Mouse (Mus musculus): ENCODE measurements at regions not wholly inside any gene's neighbourhood (a gene's known extent, or its start where the extent isn't known, plus 50 kb on each side); places are given as distances from the start of the nearest gene placed in this dataset.

DNA sequence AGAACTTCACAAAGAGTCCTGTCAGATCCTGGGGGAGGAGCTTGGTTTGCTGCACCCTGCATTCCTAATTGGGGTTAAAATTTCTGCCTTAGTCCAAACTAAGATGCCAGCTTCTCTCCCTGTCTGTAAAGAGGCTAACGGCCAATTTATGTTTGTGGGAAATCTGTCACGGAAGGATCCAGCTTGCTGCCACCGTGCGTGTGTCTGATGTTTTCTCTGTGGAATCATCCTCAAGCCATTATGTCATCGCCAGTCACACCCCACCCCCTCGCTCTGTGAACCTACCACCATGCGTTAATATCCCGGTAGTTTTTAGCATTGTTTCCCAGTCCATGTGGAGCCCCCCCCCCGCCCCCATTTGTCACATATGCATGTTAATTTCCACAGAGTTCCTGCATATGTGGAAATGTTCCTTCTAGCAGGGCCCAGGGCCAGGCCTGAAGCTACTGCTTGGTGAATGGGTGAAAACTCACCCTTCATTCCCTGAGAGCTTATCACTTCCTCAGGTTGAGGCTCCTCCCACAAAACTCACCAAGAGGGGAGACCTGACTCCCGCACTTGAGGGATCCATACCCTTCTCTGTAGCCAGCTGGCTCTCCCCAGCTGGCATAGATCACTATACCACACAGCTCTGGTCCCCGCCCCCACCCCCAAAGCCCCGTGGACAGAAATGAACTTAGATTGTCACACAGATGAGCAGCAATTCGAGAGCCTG lies 233.4 kb downstream of the Bcl11b start:
- peak; percentile 33 for DNase-seq

DNA sequence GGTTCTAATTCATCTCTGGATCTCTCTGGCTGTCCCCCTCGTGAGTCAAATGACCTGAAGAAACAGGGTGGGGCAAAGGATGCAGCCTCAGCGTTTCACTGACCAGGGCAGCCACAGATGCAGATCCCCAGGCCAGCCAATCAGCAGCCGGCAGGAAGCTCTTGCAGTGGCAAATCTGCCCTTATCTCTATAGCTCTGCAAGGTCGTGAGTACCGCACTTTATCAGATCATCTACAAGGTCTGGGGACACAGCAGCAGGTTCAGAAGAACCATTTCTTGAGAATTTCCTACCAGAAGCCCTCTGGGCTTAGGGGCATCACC lies 232.9 kb downstream of the Bcl11b start:
- DNase-seq, result no peak

- DNase-seq, result no peak
Measured at GRCm38 (mm10) chr12:107771325-107771724, 232.1 kb downstream of the Bcl11b start.

- no peak for DNase-seq
Measured at GRCm38 (mm10) chr12:107771809-107772208, 231.6 kb downstream of the Bcl11b start.

- DNase-seq, result no peak
Measured at GRCm38 (mm10) chr12:107778046-107778445, 225.4 kb downstream of the Bcl11b start.

GRCm38 (mm10) chr12:107779306-107780057 lies 223.9 kb downstream of the Bcl11b start:
- no peak for DNase-seq

DNA sequence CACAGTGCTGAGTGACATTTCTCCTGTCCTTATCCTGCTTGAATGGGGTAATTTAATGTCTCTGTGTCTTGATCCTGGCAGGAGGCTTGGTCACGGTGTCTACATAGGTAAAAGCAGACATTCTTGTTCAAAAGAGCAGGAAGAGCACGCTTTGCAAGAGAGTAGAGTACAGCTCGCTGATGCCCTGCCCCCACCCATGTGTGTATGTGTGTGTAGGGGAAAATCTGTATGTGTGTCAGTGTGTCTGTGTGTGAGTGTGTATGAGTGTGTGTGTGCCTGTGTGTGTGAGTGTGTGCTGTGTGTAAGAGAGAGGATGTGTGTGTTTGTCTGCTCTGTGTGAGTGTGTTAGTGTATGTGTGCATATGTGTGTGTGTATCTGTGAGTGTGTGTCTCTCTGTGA lies 221.3 kb downstream of the Bcl11b start:
- no peak for DNase-seq

- no peak for DNase-seq
Measured at GRCm38 (mm10) chr12:107783831-107784230, 219.6 kb downstream of the Bcl11b start.

DNA sequence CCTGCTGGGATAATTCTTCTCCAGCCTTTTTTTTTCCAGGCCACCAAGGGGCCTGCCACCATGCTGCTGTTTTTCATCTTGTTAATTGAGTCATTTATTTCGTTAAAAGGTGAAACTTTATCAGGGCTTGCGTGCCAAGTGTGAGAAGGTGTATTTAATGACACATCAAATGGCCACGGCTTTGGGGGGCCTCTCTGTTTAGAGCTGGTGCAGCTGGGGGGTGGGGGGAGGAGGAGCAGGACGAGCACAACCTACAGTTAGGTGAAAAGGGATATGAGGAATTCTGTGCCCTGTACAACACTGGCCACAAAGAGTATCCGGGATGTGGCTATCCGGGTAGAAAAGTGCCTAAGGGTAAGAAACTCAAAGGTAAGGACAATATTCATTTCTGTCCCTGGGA lies 213.6 kb downstream of the Bcl11b start:
- DNase-seq, result no peak

DNA sequence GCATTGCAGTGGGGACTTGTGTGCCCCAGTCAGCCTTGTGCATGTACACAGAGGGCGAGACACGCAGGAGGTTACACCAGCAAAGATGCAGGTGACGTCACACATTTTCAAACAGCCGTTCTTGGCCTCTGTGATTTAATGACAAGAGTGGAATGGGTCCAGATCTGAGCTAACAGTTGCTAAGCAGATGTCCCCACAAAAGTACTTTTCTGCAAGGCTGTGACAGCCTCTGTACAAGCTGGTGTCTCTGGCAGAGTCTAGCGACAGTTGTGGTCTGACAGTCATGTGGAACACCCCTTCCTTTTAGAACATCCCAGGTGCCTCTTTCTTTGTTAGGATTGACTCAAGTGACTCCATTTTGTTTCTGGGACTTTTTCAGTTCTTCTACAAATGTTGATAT lies 203.1 kb downstream of the Bcl11b start:
- DNase-seq, result no peak

- peak; percentile 37 for DNase-seq
Measured at GRCm38 (mm10) chr12:107807634-107808033, 195.8 kb downstream of the Bcl11b start.

DNA sequence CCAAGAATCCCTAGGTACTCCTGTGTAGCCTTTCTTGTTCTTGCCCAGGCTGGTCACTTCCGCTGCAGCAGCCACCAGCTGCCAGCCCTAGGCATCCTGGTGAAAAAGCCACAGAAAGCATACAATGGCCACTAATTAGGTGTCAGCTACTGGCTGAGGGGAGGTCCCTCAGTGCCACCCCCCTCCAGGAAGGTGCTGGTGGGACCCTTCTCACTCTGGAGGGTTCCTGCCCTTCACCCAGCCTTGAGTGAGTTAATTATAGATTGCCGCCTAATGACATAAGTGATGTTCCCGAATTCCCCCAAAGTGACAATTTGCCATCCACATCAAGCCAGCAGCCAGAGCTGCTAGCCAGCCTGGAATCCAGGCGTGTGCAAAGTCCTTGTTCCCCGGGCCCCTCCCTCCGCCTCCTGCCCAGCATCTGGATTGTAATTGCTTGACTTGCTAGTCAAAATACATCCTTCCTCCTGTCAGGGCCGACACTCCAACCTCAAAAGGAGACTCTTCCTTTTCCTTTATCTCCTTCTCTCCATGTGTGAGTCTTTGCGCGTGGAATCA lies 195.2 kb downstream of the Bcl11b start:
- DNase-seq, result peak; percentile 54

GRCm38 (mm10) chr12:107811231-107811630 lies 192.2 kb downstream of the Bcl11b start:
- DNase-seq, result no peak

DNA sequence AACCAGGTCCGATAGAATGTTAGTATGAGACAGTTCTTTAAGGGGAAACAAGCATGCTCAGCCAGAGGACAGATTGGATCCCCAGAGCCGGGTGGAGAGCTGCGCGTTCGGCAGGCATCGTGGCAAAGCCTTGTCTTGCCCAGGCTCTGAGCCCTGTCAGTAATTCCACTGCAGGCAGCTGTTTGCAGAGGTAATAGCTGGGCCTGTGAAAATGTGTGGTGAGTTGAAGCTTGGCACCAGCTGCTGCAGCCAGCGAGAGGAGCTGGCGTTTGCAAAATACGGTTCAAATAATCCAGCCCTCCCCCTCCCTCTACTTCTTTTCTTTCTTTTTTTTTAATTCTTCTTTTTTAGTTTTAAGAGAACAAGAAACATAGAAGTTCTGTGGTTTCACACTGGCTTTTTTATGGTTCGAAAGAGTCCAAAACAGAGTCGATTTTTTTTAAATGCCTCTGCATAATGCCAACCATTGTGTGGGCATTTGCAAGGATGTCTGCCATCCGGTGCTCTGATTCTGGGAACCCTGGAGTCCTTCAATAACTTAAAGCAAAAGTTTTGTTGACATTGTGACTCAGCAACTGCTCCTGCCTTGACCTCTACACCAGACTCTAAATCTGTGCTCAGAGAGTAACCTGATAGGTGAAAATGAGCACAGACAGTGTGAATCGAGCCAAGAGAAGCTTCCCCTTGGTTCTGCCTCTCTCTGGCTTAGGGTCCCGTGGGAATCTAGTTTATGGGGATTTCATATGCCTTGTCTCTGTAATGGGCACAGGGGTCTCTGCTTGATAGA lies 190.7 kb downstream of the Bcl11b start:
- no peak for DNase-seq

- DNase-seq, result no peak
Measured at GRCm38 (mm10) chr12:107814926-107815325, 188.5 kb downstream of the Bcl11b start.

GRCm38 (mm10) chr12:107823768-107824394 lies 179.5 kb downstream of the Bcl11b start:
- DNase-seq, result no peak

GRCm38 (mm10) chr12:107825921-107826320 lies 177.5 kb downstream of the Bcl11b start:
- no peak for DNase-seq

- DNase-seq, result peak; percentile 31
Measured at GRCm38 (mm10) chr12:107831400-107832128, 171.8 kb downstream of the Bcl11b start.

DNA sequence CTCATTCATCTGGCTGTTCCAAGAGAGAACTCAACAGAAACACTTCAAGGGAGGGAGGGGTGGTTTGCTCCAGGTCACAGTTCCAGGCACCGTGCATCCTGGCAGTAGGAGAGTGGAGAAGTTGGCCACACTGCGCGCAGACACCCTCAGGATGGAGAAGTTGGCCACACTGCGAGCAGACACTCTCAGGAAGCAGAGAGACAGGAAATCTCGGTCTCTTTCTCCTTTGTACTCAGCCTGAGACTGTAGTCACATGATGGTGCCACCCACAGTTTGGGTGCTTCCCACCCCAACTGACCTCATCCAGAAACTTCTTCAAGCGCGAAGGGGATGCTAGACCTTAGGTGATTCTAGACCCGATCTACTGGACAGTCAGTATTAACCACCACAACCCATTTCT lies 170.4 kb downstream of the Bcl11b start:
- DNase-seq, result no peak

- DNase-seq, result no peak
Measured at GRCm38 (mm10) chr12:107834512-107834911, 168.9 kb downstream of the Bcl11b start.

DNA sequence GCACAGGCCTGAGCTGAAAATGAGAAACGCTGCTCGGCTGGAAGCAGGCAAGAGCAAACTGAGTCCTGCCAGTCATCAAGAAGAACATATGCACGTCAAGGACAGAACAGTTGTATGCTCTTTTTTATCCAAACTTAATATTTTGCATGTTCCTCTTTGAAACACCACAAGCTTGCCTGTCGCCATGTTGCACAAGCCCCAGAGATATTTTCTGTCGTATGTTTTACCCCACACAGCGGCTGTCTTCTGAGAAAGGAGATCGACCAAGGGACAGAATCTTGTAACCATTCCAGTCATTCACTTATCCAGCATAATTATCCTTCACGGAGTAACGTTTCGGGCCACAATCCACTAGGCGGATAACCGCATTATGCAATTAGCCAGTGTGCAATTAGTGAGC lies 165.7 kb downstream of the Bcl11b start:
- no peak for DNase-seq

DNA sequence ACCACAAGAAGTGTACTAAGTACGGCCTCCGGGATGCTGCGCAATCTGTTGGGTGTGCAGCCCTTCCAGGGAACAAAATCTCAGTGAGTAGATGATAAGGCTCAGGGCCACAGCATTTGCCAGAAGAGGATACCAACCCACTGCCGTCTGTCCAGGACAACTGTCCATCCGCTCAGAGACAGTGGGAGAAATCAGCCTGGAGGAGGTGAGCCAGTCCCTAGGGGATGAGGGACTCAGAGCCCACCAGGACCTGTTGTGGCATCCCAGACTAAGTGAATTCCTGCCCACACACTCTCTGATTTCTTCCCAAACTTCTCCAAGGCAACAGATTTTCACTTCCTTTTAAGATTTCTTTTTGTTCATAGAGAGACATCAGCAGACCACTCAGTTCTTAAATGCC lies 158.8 kb downstream of the Bcl11b start:
- no peak for DNase-seq

All from retina, postnatal 1 day (tissue).